Mouse (Mus musculus): ENCODE measurements around the gene Abcb5.
"Not testable (repeated sequence)": the region's sequence is repeated elsewhere in the genome, so short reads cannot be mapped to it uniquely, and the experiment has no call there.

Abcb5 gene

GRCm38 (mm10) chr12:118966321-118966720 lies at the start of gene Abcb5:
Abcb5 (minus strand) TSS chr12:118966421.
- DNase-seq (ENCODE audit: low spot score): no peak

- DNase-seq (ENCODE audit: low spot score): no peak
Measured at GRCm38 (mm10) chr12:118999230-118999629, 33.0 kb upstream of the Abcb5 start.

DNA sequence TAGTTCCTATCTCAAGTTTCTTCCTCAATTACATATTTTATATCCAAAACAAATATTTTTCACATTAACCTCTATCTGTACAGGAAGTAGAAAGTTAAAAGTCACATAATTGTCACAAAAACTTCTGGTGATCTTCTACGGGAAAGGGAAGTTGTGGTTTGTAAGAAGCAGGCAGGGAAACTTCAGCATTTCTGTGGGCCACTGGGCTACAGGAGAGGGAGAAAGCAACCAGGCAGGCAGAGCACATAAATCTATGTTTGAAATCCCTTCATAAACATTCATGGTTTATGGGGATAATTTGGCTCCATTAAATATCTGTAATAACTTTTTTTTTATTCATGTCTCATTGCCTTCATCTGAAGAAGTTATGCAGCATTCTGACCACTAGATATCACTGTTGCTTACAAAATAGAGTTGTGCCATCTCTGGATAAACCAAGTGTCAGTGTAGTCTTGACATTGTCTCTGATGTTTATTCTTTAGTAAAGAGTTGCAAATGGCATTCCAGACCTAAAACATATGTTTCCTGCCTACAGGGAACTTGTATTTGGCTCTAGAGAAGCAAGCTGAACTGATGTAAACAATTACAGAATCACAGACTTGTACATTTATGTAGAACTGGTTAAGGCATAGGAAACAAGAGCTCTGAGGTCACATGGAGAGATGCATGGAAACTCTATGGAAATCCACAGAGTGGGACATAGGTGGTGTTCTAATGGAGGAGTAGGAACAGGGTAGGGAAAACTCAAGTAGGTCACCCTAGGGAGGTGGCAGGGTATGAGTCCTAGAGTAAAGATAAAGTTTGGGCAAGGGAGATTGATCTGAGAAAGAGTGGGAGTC lies 28.3 kb upstream of the Abcb5 start:
- no peak for DNase-seq (ENCODE audit: low spot score)

DNA sequence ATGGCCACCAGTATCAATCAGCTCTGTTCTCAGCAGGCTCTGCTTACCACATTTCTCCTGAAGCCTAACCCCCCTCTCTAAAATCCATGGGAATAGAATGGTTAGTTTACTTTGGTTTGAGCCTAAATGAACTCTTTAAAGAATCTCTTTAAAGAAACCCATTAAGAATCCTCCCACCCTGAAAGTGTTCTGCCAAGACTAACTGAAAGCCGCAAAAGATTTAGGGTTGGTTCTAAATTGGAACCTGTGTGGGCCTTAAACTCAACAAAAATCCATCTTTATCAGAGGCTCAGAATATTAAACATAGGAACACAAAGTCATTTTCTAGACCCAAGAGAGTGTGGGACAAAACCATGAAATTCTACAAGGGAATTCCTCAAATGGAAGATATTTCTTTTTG lies 18.6 kb upstream of the Abcb5 start:
- DNase-seq (ENCODE audit: low spot score): no peak

GRCm38 (mm10) chr12:118930386-118931318 lies 35.6 kb downstream of the Abcb5 start:
- DNase-seq (ENCODE audit: low spot score): peak; percentile 9

DNA sequence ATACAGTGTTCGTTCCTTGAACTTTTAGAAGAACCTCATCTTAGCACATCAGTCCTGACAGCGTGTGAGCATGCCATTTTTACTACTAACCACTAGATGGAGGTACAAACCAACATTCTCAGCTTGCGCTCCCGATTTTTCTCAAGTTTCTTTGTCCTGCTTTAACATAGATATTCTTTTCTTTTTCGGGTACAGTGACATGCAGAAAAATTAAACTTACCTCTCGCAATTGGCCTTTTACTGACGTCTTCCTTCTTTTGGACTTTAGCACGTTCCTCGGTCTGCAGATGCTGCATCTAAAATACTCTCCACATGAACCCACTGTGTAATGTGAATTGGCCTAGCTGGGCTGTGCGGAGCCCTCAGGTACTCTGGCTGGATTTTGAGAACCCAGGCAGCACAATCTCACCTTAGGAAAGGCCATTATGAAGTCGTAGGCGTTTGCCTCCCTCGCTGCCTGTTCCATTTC lies 39.4 kb downstream of the Abcb5 start:
- DNase-seq (ENCODE audit: low spot score): no peak

- DNase-seq (ENCODE audit: low spot score): not testable (repeated sequence)
Measured at GRCm38 (mm10) chr12:118923874-118924273, 42.3 kb downstream of the Abcb5 start.

- DNase-seq (ENCODE audit: low spot score): no peak
Measured at GRCm38 (mm10) chr12:118917771-118918170, 48.5 kb downstream of the Abcb5 start.

GRCm38 (mm10) chr12:118910360-118910759 lies 55.9 kb downstream of the Abcb5 start:
- no peak for DNase-seq (ENCODE audit: low spot score)

DNA sequence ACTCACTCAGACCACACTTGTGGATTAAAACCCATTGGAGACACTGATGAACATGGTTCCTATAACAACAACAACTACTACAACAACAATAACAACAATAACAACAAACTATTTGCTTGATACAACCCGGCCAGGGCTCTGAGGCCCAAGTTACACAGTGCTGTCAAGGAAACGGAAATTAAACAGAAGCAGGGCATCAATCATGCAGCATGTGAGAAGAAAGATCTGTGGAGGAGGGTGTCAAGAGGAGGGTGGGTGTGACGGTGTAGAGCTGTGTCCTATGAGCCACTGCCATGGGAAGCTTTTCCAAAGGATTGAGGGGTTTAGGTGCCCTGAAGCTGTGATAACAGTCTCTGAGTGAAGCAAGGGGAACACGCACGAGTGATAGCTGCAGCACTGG lies 64.0 kb downstream of the Abcb5 start:
- no peak for DNase-seq (ENCODE audit: low spot score)

- DNase-seq (ENCODE audit: low spot score): no peak
Measured at GRCm38 (mm10) chr12:118887964-118888363, 78.3 kb downstream of the Abcb5 start.

DNA sequence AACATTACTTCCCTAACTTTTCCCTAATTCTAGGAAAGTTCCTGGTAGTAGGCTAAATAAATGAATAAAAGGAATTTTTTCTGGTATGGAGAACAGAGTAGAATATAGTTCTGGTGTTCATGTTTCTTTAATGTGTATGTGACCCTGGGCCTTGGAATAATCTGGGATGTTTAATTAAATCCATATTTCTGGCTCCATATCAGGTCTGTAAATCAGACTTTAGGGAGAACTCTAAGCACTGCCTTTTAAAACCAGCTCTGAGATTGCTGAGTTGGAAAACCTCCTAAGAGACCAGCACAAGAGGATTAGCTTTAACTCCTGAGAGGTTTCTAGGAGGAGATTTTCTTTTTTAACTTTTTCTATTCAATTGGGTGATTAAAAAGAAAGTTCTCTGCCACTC lies 83.4 kb downstream of the Abcb5 start:
- no peak for DNase-seq (ENCODE audit: low spot score)

- no peak for DNase-seq (ENCODE audit: low spot score)
Measured at GRCm38 (mm10) chr12:118872673-118873072, 93.5 kb downstream of the Abcb5 start.

DNA sequence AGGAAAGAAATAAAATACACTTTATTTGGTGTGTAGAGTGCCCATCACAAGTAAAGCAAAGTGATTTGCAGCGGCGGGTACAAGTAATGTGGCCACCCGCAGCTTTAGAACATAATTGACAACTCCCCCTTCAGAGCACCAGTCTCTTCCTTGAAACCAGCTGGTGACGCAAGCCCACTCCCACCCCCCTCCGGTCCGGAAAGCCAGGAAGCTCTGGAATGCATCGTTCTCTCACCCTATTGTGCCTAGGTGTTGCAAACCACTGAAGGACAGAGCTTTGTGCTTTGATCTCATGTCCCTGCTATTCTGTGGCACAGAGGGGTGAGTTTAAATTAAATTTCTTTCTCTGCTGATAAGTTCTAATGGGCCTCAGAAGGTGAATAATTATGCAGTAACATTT lies 110.1 kb downstream of the Abcb5 start:
- no peak for DNase-seq (ENCODE audit: low spot score)

GRCm38 (mm10) chr12:118854831-118855453 lies 111.3 kb downstream of the Abcb5 start:
- no peak for DNase-seq (ENCODE audit: low spot score)

DNA sequence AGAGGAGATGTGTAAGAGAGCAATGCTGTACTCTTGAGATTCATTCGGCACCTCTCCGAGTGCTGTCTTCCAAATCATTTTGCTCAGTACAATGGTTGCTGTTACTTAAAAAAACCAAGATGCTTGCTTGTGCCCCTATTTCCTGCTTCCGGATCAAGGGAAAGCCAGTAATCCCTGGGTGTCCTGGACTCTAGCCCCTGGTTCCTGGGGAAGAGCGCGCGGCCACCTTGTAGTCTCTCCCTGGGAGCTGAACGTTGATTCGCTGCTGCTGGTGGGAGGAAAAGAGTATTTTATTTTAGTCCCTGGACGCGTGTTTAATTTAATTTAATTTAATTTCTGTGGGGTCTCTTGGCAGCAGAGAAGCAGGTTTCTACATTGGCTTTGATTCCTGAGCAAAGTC lies 111.8 kb downstream of the Abcb5 start:
- DNase-seq (ENCODE audit: low spot score): no peak

GRCm38 (mm10) chr12:118853331-118853730 lies 112.9 kb downstream of the Abcb5 start:
- DNase-seq (ENCODE audit: low spot score): no peak

DNA sequence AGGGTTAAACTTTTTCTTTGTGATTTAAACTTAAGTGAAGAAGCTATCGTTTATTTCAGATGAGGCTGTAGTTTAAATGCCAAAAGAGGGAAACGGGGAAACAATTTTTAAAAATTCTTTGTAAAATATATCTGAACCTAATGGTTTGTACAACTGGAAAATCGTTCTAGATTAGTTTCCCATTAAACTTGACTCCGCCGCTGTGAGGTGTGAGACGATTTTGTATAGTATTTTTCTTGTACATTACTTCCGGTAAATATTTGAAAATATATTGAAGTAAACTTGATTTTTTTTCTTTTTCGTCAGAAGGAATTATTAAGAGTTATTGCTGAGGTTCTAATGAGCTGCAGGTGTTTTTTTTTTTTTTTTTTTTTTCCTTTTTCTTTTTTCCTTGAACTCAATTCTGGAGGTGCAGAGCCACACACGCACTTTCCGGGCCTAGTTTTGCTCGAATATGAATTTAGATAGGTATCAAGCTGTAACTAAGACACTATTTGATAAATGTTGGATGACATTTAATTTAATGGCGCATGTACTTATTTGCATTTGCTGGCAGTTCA lies 115.3 kb downstream of the Abcb5 start:
- DNase-seq (ENCODE audit: low spot score): no peak

DNA sequence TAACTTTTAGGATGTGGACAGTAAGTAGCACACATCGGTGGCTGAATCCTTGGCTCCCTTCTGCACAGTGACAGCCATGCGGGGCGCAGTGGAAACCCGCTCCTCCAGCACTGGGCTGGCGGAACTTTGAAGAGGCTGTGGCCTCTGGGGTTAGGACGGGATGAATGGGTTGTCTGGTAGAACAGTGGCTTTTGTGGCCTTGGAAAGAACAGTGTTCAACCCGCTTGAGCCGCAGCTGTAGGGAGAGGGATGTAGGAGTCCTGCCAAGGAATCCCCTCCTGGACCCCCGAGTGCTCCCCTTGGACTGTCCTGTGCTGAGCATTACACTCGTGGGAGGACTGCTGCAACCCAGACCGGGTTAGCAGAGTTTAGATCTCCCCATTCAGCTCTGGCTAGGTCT lies 116.2 kb downstream of the Abcb5 start:
- no peak for DNase-seq (ENCODE audit: low spot score)

DNA sequence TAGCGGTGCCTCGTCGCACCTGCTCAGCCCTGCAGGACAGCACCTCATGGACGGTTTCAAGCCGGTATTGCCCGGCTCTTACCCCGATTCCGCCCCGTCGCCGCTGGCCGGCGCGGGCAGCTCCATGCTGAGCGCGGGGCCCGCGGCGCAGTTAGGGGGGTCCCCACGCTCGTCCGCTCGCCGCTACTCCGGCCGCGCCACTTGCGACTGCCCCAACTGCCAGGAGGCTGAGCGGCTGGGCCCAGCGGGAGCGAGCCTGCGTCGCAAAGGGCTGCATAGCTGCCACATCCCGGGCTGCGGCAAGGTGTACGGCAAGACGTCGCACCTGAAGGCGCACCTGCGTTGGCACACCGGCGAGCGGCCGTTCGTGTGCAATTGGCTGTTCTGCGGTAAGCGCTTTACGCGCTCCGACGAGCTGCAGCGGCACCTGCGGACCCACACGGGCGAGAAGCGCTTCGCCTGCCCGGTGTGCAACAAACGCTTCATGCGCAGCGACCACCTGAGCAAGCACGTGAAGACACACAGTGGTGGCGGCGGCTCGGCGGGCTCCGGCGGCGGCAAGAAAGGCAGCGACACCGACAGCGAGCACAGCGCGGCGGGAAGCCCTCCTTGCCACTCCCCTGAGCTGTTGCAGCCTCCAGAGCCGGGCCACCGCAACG lies 116.9 kb downstream of the Abcb5 start:
- DNase-seq (ENCODE audit: low spot score): no peak

DNA sequence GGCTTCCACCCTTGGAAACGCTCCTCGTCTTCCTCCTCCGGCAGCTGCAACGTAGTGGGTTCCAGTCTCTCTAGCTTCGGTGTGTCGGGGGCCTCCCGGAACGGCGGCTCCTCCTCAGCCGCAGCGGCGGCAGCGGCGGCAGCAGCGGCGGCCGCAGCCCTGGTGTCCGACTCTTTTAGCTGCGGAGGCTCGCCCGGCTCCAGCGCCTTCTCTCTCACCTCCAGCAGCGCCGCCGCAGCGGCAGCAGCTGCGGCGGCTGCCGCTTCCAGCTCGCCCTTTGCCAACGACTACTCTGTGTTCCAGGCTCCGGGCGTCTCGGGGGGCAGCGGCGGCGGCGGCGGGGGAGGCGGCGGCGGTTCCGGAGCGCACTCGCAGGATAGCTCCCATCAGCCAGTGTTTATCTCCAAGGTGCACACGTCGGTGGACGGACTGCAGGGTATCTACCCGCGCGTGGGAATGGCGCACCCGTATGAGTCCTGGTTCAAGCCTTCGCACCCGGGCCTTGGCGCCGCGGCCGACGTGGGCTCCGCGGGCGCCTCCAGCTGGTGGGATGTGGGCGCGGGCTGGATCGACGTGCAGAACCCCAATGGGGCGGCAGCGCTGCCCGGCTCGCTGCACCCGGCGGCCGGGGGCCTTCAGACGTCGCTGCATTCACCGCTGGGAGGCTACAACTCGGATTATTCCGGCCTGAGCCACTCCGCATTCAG lies 117.6 kb downstream of the Abcb5 start:
- no peak for DNase-seq (ENCODE audit: low spot score)
